Mouse (Mus musculus) bone marrow macrophage, adult 2 months (primary cell): ENCODE results near the gene Bivm.

Source experiments
- CTCF ChIP-seq: IDR thresholded peaks from 2 replicates; pipeline ENCODE4 v1.5.1; 2012; ENCODE audit warnings: low read depth, mild to moderate bottlenecking, low read length, moderate library complexity
- POLR2A ChIP-seq: IDR thresholded peaks from 2 replicates; pipeline ENCODE4 v1.6.1; 2012; ENCODE audit warnings: mild to moderate bottlenecking, low read depth, low read length, borderline replicate concordance

GRCm38 (mm10) chr1:44120074-44120406 is 1.3 kb downstream of the Bivm start:
- TF ChIP-seq POLR2A (no peak), CTCF (no peak; the same call in 1 of the 2 replicates)
